ENCODE assay signal across 9 mouse cellular contexts in the genomic region with DNA sequence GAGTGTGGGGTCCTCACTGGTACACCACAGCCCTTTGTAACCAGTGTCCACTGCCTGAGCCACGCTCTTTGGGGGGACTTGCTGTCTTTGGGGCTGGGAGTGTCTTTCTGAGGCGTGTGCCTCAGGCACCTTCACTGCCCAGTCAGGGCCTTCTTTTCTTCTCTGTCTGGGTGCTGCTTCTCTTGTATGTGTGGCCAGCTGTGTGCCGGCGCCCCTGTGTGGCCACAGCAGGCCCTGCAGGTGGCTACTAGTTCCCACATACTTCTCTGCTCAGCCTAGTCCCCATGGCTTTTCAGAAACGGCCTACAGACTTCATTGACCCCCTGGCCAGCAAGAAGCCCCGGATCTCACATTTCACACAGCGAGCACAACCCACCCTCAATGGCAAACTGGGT. TPM values are rescaled to one million over a fixed set of nuclear protein-coding genes. Genes with fewer than 3 reads are reported as not detected.
DNase-seq lines count a peak whose midpoint lies in the region; ATAC-seq lines count a peak whose summit lies in the region.
"Had no signal": no experiment of that assay in that cellular context is flagged by ENCODE, and none has a peak within 500 bp of the region (broad histone marks: within the 10 kb centered on the region; RNA-seq: fewer than 3 reads in every experiment).

No protein-coding gene starts in this region.

- intact Hi-C loops in heart, postnatal 10 days (cut with DNase I), result loop anchor here (1.0 to 5.0 kb wide), 3 partner anchors 25 to 203 kb away; no protein-coding TSS in a partner anchor

- H3K9me3 ChIP-seq in heart, embryonic 11.5 days (replicated peaks; ENCODE audit: control insufficient read depth, low read length), result no peaks in the 10 kb centered on the region
- H3K9me3 ChIP-seq in embryonic facial prominence, embryonic 10.5 days, result no peaks in the 10 kb centered on the region
- no peaks in the 10 kb centered on the region for H3K9me3 ChIP-seq in megakaryocyte, embryonic 14.5 days
- no peaks in the 10 kb centered on the region for H3K9me3 ChIP-seq in stomach, embryonic 16.5 days (replicated peaks; ENCODE audit: control insufficient read depth, low read length)

- H3K9ac ChIP-seq in heart, embryonic 11.5 days (ENCODE audit: low read depth, low read length), result no peak overlapping the region
- no peak overlapping the region for H3K9ac ChIP-seq in stomach, embryonic 16.5 days (ENCODE audit: low read length)

- no peak overlapping the region for H3K4me2 ChIP-seq in heart, embryonic 11.5 days
- no peak overlapping the region for H3K4me2 ChIP-seq in stomach, embryonic 16.5 days (ENCODE audit: low read depth, low read length)

- no peak overlapping the region for H3K27ac ChIP-seq in heart, embryonic 11.5 days (ENCODE audit: low read depth, low read length)
- H3K27ac ChIP-seq in embryonic facial prominence, embryonic 10.5 days (replicated peaks), result no peak overlapping the region
- no peak overlapping the region for H3K27ac ChIP-seq in stomach, embryonic 16.5 days (ENCODE audit: low read length)

- peaks cover 39% of the 10 kb centered on the region for H3K36me3 ChIP-seq in heart, embryonic 11.5 days (ENCODE audit: control insufficient read depth, insufficient read depth, low read length)
- H3K36me3 ChIP-seq in embryonic facial prominence, embryonic 10.5 days (replicated peaks), result peaks cover 99% of the 10 kb centered on the region
- peaks cover 99% of the 10 kb centered on the region for H3K36me3 ChIP-seq in megakaryocyte, embryonic 14.5 days (replicated peaks; ENCODE audit: low read length)
- peaks cover 23% of the 10 kb centered on the region for H3K36me3 ChIP-seq in stomach, embryonic 16.5 days (ENCODE audit: control insufficient read depth, insufficient read depth, low read length)

- H3K4me1 ChIP-seq in heart, embryonic 11.5 days (ENCODE audit: control insufficient read depth, insufficient read depth, low read length), result no peaks in the 10 kb centered on the region
- H3K4me1 ChIP-seq in embryonic facial prominence, embryonic 10.5 days, result 0 out of 2 replicates have a peak, but pooled peaks cover 4% of the 10 kb centered on the region
- H3K4me1 ChIP-seq in megakaryocyte, embryonic 14.5 days, result peaks cover 60% of the 10 kb centered on the region
- no peaks in the 10 kb centered on the region for H3K4me1 ChIP-seq in stomach, embryonic 16.5 days (ENCODE audit: control insufficient read depth, insufficient read depth, low read length)

- H3K4me3 ChIP-seq in heart, embryonic 11.5 days (ENCODE audit: low read depth, low read length), result no peak overlapping the region
- H3K4me3 ChIP-seq in embryonic facial prominence, embryonic 10.5 days, result no peak overlapping the region
- peak overlapping the region; percentile 39 for H3K4me3 ChIP-seq in megakaryocyte, embryonic 14.5 days (replicated peaks)
- H3K4me3 ChIP-seq in stomach, embryonic 16.5 days (replicated peaks; ENCODE audit: low read length), result no peak overlapping the region

- no peaks in the 10 kb centered on the region for H3K27me3 ChIP-seq in heart, embryonic 11.5 days (ENCODE audit: control insufficient read depth, insufficient read depth, low read length)
- H3K27me3 ChIP-seq in embryonic facial prominence, embryonic 10.5 days (replicated peaks; ENCODE audit: low read depth, poor library complexity, severe bottlenecking), result no peaks in the 10 kb centered on the region
- H3K27me3 ChIP-seq in megakaryocyte, embryonic 14.5 days (replicated peaks), result no peaks in the 10 kb centered on the region
- H3K27me3 ChIP-seq in stomach, embryonic 16.5 days (ENCODE audit: control insufficient read depth, insufficient read depth, low read length), result no peaks in the 10 kb centered on the region

- ATAC-seq in heart, embryonic 11.5 days (replicated peaks; ENCODE audit: insufficient number of reproducible peaks, low FRiP score, low TSS enrichment), result no peak
- ATAC-seq in stomach, embryonic 16.5 days (ENCODE audit: insufficient read depth, low FRiP score), result peak; percentile 28; the same call in 1 of the 2 replicates

- WGBS in heart, embryonic 11.5 days (ENCODE audit: insufficient replicate concordance), result 34% methylated on average over 7 of the region's 7 CpGs
- 42% methylated on average over 7 of the region's 7 CpGs for whole genome bisulfite sequencing in embryonic facial prominence, embryonic 10.5 days
- 47% methylated on average over 7 of the region's 7 CpGs for WGBS in stomach, embryonic 16.5 days

- peak; percentile 75 for DNase-seq in heart, adult 18-20 months
- peak; percentile 63 for DNase-seq in Muller cell, postnatal 12 days (ENCODE audit: inconsistent ontology term)
- peak; percentile 62 for DNase-seq in embryonic facial prominence, embryonic 10.5 days (ENCODE audit: low spot score)
- peak; percentile 80 to 81 for DNase-seq in heart, postnatal 10 days
- DNase-seq in kidney, postnatal 14 days, result peak; percentile 84

RNA-seq across cellular contexts. Expression of a gene that starts 8.9 kb away (rescaled TPM):
- total RNA-seq in heart, adult 18-20 months (2021), result 10 to 100 TPM; 15.4 to 28.2 TPM
- 86.0 and 95.3 TPM in 2 replicates for polyA plus RNA-seq in heart, embryonic 11.5 days (2014; fragmentation: Nextera tagmentation; extraction: Ambion mirVana)
- polyA plus RNA-seq in embryonic facial prominence, embryonic 10.5 days (2016; fragmentation: Nextera tagmentation; extraction: Ambion mirVana), result 184 and 187 TPM in 2 replicates
- 10 to 100 TPM; 25.8 to 29.6 TPM for total RNA-seq in heart, postnatal 10 days (2021)
- 165 and 201 TPM in 2 replicates for polyA plus RNA-seq in megakaryocyte, embryonic 14.5 days (2012; ENCODE audit: insufficient read depth, low replicate concordance)
- 104 and 111 TPM in 2 replicates for polyA plus RNA-seq in stomach, embryonic 16.5 days (2015; fragmentation: Nextera tagmentation; extraction: Ambion mirVana)

RNA-seq across cellular contexts. Expression of a gene that starts 23.4 kb away (rescaled TPM):
- total RNA-seq in heart, adult 18-20 months (2021), result 10 to 100 TPM; 29.9 to 35.7 TPM
- 72.5 and 78.9 TPM in 2 replicates for polyA plus RNA-seq in heart, embryonic 11.5 days (2014; fragmentation: Nextera tagmentation; extraction: Ambion mirVana)
- polyA plus RNA-seq in embryonic facial prominence, embryonic 10.5 days (2016; fragmentation: Nextera tagmentation; extraction: Ambion mirVana), result 105 and 109 TPM in 2 replicates
- 10 to 100 TPM; 54.7 to 55.6 TPM for total RNA-seq in heart, postnatal 10 days (2021)
- 1,561 and 3,509 TPM in 2 replicates for polyA plus RNA-seq in megakaryocyte, embryonic 14.5 days (2012; ENCODE audit: insufficient read depth, low replicate concordance)
- polyA plus RNA-seq in stomach, embryonic 16.5 days (2015; fragmentation: Nextera tagmentation; extraction: Ambion mirVana), result 65.2 and 68.3 TPM in 2 replicates

RNA-seq across cellular contexts. Expression of a gene that starts 30.7 kb away (rescaled TPM):
- total RNA-seq in heart, adult 18-20 months (2021), result 1 to 10 TPM; 1.6 to 2.5 TPM
- polyA plus RNA-seq in heart, embryonic 11.5 days (2014; fragmentation: Nextera tagmentation; extraction: Ambion mirVana), result 0.19 and 0.59 TPM in 2 replicates
- polyA plus RNA-seq in embryonic facial prominence, embryonic 10.5 days (2016; fragmentation: Nextera tagmentation; extraction: Ambion mirVana), result 0.77 and 0.79 TPM in 2 replicates
- total RNA-seq in heart, postnatal 10 days (2021), result 1 to 10 TPM; 1.1 to 1.6 TPM
- polyA plus RNA-seq in megakaryocyte, embryonic 14.5 days (2012; ENCODE audit: insufficient read depth, low replicate concordance), result 19.0 and 34.7 TPM in 2 replicates
- polyA plus RNA-seq in stomach, embryonic 16.5 days (2015; fragmentation: Nextera tagmentation; extraction: Ambion mirVana), result 2.9 and 3.0 TPM in 2 replicates

RNA-seq across cellular contexts. Expression of a gene that starts 46.0 kb away (rescaled TPM):
- total RNA-seq in heart, adult 18-20 months (2021), result 10 to 100 TPM; 10.9 to 12.0 TPM
- 14.1 and 14.7 TPM in 2 replicates for polyA plus RNA-seq in heart, embryonic 11.5 days (2014; fragmentation: Nextera tagmentation; extraction: Ambion mirVana)
- 20.8 and 21.1 TPM in 2 replicates for polyA plus RNA-seq in embryonic facial prominence, embryonic 10.5 days (2016; fragmentation: Nextera tagmentation; extraction: Ambion mirVana)
- 10 to 100 TPM; 15.9 to 17.9 TPM for total RNA-seq in heart, postnatal 10 days (2021)
- polyA plus RNA-seq in megakaryocyte, embryonic 14.5 days (2012; ENCODE audit: insufficient read depth, low replicate concordance), result 58.8 and 65.3 TPM in 2 replicates
- polyA plus RNA-seq in stomach, embryonic 16.5 days (2015; fragmentation: Nextera tagmentation; extraction: Ambion mirVana), result 18.6 and 20.5 TPM in 2 replicates

RNA-seq across cellular contexts. Expression of a gene that starts 47.0 kb away (rescaled TPM):
- 1 to 10 TPM; 1.4 to 2.0 TPM for total RNA-seq in heart, adult 18-20 months (2021)
- 0.26 and 0.37 TPM in 2 replicates for polyA plus RNA-seq in heart, embryonic 11.5 days (2014; fragmentation: Nextera tagmentation; extraction: Ambion mirVana)
- polyA plus RNA-seq in embryonic facial prominence, embryonic 10.5 days (2016; fragmentation: Nextera tagmentation; extraction: Ambion mirVana), result 0.14 TPM in 1 of 2 replicates, not detected in the other
- total RNA-seq in heart, postnatal 10 days (2021), result 1 to 10 TPM in 1 of 2 experiments, under 1 TPM in 1; 0.86 to 1.1 TPM
- polyA plus RNA-seq in megakaryocyte, embryonic 14.5 days (2012; ENCODE audit: insufficient read depth, low replicate concordance), result 2.5 and 4.5 TPM in 2 replicates
- 0.57 and 0.60 TPM in 2 replicates for polyA plus RNA-seq in stomach, embryonic 16.5 days (2015; fragmentation: Nextera tagmentation; extraction: Ambion mirVana)
- total RNA-seq: left cerebral cortex, postnatal 25 days had no signal

Comparison
In these comparisons a context has a peak if more than half of its experiments do, and no peak if none do; other contexts are left out.
1. RNA of a gene that starts 23.4 kb away (polyA plus RNA-seq): 1,561 to 3,509 TPM in megakaryocyte, embryonic 14.5 days; 105 to 109 TPM in embryonic facial prominence, embryonic 10.5 days, 72.5 to 78.9 TPM in heart, embryonic 11.5 days and 65.2 to 68.3 TPM in stomach, embryonic 16.5 days; every median in the first group is over 10 times any median in the second.
2. Peak in every context shown above with its lines, with median percentiles within 50 percentile points of each other: DNase-seq.